Mouse (Mus musculus): ENCODE measurements at regions not wholly inside any gene's neighbourhood (a gene's known extent, or its start where the extent isn't known, plus 50 kb on each side); places are given as distances from the start of the nearest gene placed in this dataset.

DNA sequence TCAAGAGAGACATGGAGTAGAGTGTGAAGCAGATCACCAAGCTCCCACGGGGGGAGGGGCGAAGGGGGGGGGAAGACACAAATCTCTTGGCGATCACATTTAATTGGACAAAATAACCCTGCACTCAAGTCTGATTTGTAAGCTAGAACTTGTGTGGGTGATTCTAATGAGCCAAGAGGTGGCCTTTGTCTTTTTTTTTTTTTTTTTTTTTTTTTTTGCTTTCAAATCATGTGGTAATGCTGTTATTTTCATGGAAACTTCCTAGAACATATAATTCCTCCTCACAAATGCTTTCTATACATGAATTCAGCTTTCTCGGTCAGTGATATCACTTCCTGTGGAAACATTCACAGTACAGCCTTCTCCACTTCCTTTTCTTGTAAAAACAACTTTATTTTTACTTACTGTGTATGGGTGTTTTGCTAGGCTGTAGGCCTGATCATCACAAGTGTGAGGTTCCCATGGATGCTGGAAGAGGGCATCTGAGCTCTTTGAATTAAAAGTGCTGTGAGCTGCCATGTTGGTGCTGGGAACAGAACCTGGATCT lies 152.7 kb downstream of the Tmem161b start:
- H3K27me3 ChIP-seq (ENCODE audit: control insufficient read depth, insufficient read depth, low read length), result no peaks in the 10 kb centered on the region
- no peak overlapping the region for H3K4me2 ChIP-seq (ENCODE audit: low read length)
- no peak overlapping the region for H3K9ac ChIP-seq (ENCODE audit: low read length)
- 69% methylated on average over 4 of the region's 4 CpGs for WGBS
- no peaks in the 10 kb centered on the region for H3K4me1 ChIP-seq (ENCODE audit: control insufficient read depth in 2 of 2, insufficient read depth in 2 of 2, low read length in 2 of 2)
- H3K27ac ChIP-seq (replicated peaks in 1 of 2; ENCODE audit: control insufficient read depth in 1 of 2, insufficient read depth in 1 of 2, low read depth in 2 of 2, low read length in 2 of 2), result no peak overlapping the region
- H3K4me3 ChIP-seq (ENCODE audit: control insufficient read depth in 1 of 2, insufficient read depth in 1 of 2, low read depth in 1 of 2, low read length in 2 of 2), result no peak overlapping the region
- ATAC-seq (ENCODE audit: insufficient number of reproducible peaks, insufficient read depth, low FRiP score, low read depth), result no peak
- no peaks in the 10 kb centered on the region for H3K36me3 ChIP-seq (ENCODE audit: control insufficient read depth, insufficient read depth, low read length)
- 0 out of 2 replicates have a peak, but pooled peaks cover 2% of the 10 kb centered on the region for H3K9me3 ChIP-seq (ENCODE audit: control insufficient read depth, low read length)

DNA sequence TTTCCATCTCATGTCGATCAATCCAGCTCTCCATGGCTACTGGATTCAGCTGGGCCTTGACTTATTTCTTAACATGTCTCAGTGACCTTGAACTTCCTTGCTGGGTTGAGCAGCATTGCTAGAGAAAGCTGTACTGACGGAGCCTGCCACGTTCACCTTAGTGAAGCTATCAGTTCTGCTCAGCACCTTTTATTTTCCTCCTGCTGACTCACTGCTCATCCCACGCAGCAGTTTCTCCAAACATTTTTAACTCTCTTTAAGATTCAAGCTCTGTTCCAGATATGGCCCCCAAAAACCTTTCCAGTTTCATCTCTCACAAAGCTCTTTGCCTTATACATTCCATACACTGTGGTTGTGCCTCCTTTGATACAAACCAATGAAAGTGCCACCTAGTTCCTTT lies 153.8 kb downstream of the Tmem161b start:
- H3K9me3 ChIP-seq (ENCODE audit: control insufficient read depth, low read length), result 0 out of 2 replicates have a peak, but pooled peaks cover 2% of the 10 kb centered on the region
- no peaks in the 10 kb centered on the region for H3K27me3 ChIP-seq (ENCODE audit: control insufficient read depth, insufficient read depth, low read length)
- ATAC-seq (ENCODE audit: insufficient number of reproducible peaks, insufficient read depth, low FRiP score, low read depth), result no peak
- 70% methylated on average over 4 of the region's 4 CpGs for WGBS
- no peak overlapping the region for H3K9ac ChIP-seq (ENCODE audit: low read length)
- no peak overlapping the region for H3K4me3 ChIP-seq (ENCODE audit: control insufficient read depth in 1 of 2, insufficient read depth in 1 of 2, low read depth in 1 of 2, low read length in 2 of 2)
- H3K4me2 ChIP-seq (ENCODE audit: low read length), result no peak overlapping the region
- no peaks in the 10 kb centered on the region for H3K36me3 ChIP-seq (ENCODE audit: control insufficient read depth, insufficient read depth, low read length)
- no peaks in the 10 kb centered on the region for H3K4me1 ChIP-seq (ENCODE audit: control insufficient read depth in 2 of 2, insufficient read depth in 2 of 2, low read length in 2 of 2)
- H3K27ac ChIP-seq (replicated peaks in 1 of 2; ENCODE audit: control insufficient read depth in 1 of 2, insufficient read depth in 1 of 2, low read depth in 2 of 2, low read length in 2 of 2), result no peak overlapping the region

DNA sequence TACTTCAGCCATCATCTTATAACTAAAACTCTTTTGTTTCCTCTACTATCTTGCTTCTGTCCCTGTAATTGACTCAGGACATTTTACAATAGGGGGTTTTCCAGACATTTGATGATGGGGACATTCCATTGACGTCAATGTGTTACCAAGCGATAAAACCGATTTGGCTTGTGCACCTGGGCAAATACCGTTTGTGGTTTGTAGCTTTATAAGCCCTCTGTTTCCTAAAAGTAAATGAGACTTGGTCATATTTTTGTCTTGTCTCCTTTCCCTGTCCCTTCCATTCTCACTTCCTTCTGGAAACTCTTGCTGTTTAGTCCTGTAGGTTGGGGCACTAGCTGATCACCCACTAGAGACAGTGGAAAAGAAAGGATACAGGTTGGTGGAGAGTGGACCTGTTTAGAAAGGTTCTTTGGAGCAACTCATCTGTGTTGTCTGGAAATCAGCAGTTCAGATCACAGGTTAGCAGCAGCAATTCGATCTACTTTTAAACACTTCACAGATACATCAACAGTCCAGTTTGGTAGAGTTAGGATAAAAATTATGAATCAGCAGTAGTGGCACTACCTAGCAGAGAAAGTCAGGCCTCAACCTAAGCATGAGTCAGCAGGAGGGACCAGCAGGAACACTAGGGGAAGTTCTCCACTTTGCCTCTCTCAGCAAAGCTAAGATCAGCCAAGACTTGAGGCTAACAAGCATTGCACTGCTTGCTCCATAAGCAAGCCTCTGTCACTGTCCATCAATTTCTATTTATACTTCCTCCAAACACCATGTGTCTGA lies 156.6 kb downstream of the Tmem161b start:
- Histone ChIP-seq H3K9ac (ENCODE audit: low read length) (no peak overlapping the region), H3K27ac (replicated peaks in 1 of 2; ENCODE audit: control insufficient read depth in 1 of 2, insufficient read depth in 1 of 2, low read depth in 2 of 2, low read length in 2 of 2) (no peak overlapping the region), H3K4me3 (ENCODE audit: control insufficient read depth in 1 of 2, insufficient read depth in 1 of 2, low read depth in 1 of 2, low read length in 2 of 2) (no peak overlapping the region), H3K27me3 (ENCODE audit: control insufficient read depth, insufficient read depth, low read length) (no peaks in the 10 kb centered on the region), H3K4me2 (ENCODE audit: low read length) (no peak overlapping the region), H3K4me1 (ENCODE audit: control insufficient read depth in 2 of 2, insufficient read depth in 2 of 2, low read length in 2 of 2) (no peaks in the 10 kb centered on the region), H3K9me3 (ENCODE audit: control insufficient read depth, low read length) (0 out of 2 replicates have a peak, but pooled peaks cover 2% of the 10 kb centered on the region), H3K36me3 (ENCODE audit: control insufficient read depth, insufficient read depth, low read length) (no peaks in the 10 kb centered on the region)
- 79% methylated on average over 5 of the region's 5 CpGs for WGBS
- ATAC-seq (ENCODE audit: insufficient number of reproducible peaks, insufficient read depth, low FRiP score, low read depth), result no peak

DNA sequence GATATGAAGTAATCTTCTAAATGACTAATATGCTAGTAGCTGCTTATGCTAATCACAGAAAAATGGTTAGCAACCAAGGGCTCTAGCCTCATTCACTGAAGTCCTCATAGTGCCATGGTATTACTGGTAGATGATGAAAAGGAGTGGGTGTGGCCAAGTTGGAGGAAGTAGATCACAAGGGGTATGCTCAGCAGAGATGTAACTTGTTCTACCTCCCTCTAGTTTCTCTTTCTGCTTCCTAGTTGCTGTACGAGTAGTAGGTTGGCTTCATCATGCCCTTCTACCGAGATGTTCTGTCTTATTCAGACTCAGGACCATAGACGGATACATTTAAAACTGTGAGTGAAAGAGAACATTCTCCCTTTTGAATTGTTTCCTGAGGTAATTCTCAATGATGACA lies 169.5 kb downstream of the Tmem161b start:
- H3K4me3 ChIP-seq (ENCODE audit: control insufficient read depth in 1 of 2, insufficient read depth in 1 of 2, low read depth in 1 of 2, low read length in 2 of 2), result no peak overlapping the region
- H3K9ac ChIP-seq (ENCODE audit: low read length), result no peak overlapping the region
- H3K4me1 ChIP-seq (ENCODE audit: control insufficient read depth in 2 of 2, insufficient read depth in 2 of 2, low read length in 2 of 2), result no peaks in the 10 kb centered on the region
- no peak overlapping the region for H3K4me2 ChIP-seq (ENCODE audit: low read length)
- no peak for ATAC-seq (ENCODE audit: insufficient number of reproducible peaks, insufficient read depth, low FRiP score, low read depth)
- H3K27me3 ChIP-seq (ENCODE audit: control insufficient read depth, insufficient read depth, low read length), result no peaks in the 10 kb centered on the region
- H3K9me3 ChIP-seq (ENCODE audit: control insufficient read depth, low read length), result no peaks in the 10 kb centered on the region
- H3K36me3 ChIP-seq (ENCODE audit: control insufficient read depth, insufficient read depth, low read length), result no peaks in the 10 kb centered on the region
- WGBS, result 85% methylated on average over 3 of the region's 3 CpGs
- no peak overlapping the region for H3K27ac ChIP-seq (replicated peaks in 1 of 2; ENCODE audit: control insufficient read depth in 1 of 2, insufficient read depth in 1 of 2, low read depth in 2 of 2, low read length in 2 of 2)

- Histone ChIP-seq H3K4me3 (ENCODE audit: control insufficient read depth in 1 of 2, insufficient read depth in 1 of 2, low read depth in 1 of 2, low read length in 2 of 2) (no peak overlapping the region), H3K4me1 (ENCODE audit: control insufficient read depth in 2 of 2, insufficient read depth in 2 of 2, low read length in 2 of 2) (no peaks in the 10 kb centered on the region), H3K27me3 (ENCODE audit: control insufficient read depth, insufficient read depth, low read length) (no peaks in the 10 kb centered on the region), H3K9me3 (ENCODE audit: control insufficient read depth, low read length) (no peaks in the 10 kb centered on the region), H3K36me3 (ENCODE audit: control insufficient read depth, insufficient read depth, low read length) (no peaks in the 10 kb centered on the region), H3K4me2 (ENCODE audit: low read length) (no peak overlapping the region), H3K27ac (replicated peaks in 1 of 2; ENCODE audit: control insufficient read depth in 1 of 2, insufficient read depth in 1 of 2, low read depth in 2 of 2, low read length in 2 of 2) (no peak overlapping the region), H3K9ac (ENCODE audit: low read length) (no peak overlapping the region)
- ATAC-seq (ENCODE audit: insufficient number of reproducible peaks, insufficient read depth, low FRiP score, low read depth), result no peak
- WGBS, result 65% methylated on average over 7 of the region's 7 CpGs
These were observed 176.6 kb downstream of the Tmem161b start for GRCm38 (mm10) chr13:84398476-84399344.

GRCm38 (mm10) chr13:84399345-84400170 lies 177.5 kb downstream of the Tmem161b start:
- ATAC-seq (ENCODE audit: insufficient number of reproducible peaks, insufficient read depth, low FRiP score, low read depth), result no peak
- Histone ChIP-seq H3K4me3 (ENCODE audit: control insufficient read depth in 1 of 2, insufficient read depth in 1 of 2, low read depth in 1 of 2, low read length in 2 of 2) (no peak overlapping the region), H3K9ac (ENCODE audit: low read length) (no peak overlapping the region), H3K36me3 (ENCODE audit: control insufficient read depth, insufficient read depth, low read length) (no peaks in the 10 kb centered on the region), H3K27me3 (ENCODE audit: control insufficient read depth, insufficient read depth, low read length) (no peaks in the 10 kb centered on the region), H3K4me1 (ENCODE audit: control insufficient read depth in 2 of 2, insufficient read depth in 2 of 2, low read length in 2 of 2) (no peaks in the 10 kb centered on the region), H3K27ac (replicated peaks in 1 of 2; ENCODE audit: control insufficient read depth in 1 of 2, insufficient read depth in 1 of 2, low read depth in 2 of 2, low read length in 2 of 2) (no peak overlapping the region), H3K9me3 (ENCODE audit: control insufficient read depth, low read length) (no peaks in the 10 kb centered on the region), H3K4me2 (ENCODE audit: low read length) (no peak overlapping the region)
- WGBS, result 42% methylated on average over 3 of the region's 3 CpGs

- H3K36me3 ChIP-seq (ENCODE audit: control insufficient read depth, insufficient read depth, low read length), result no peaks in the 10 kb centered on the region
- H3K9ac ChIP-seq (ENCODE audit: low read length), result no peak overlapping the region
- no peak overlapping the region for H3K27ac ChIP-seq (replicated peaks in 1 of 2; ENCODE audit: control insufficient read depth in 1 of 2, insufficient read depth in 1 of 2, low read depth in 2 of 2, low read length in 2 of 2)
- H3K4me3 ChIP-seq (ENCODE audit: control insufficient read depth in 1 of 2, insufficient read depth in 1 of 2, low read depth in 1 of 2, low read length in 2 of 2), result no peak overlapping the region
- H3K9me3 ChIP-seq (ENCODE audit: control insufficient read depth, low read length), result no peaks in the 10 kb centered on the region
- no peak overlapping the region for H3K4me2 ChIP-seq (ENCODE audit: low read length)
- no peaks in the 10 kb centered on the region for H3K27me3 ChIP-seq (ENCODE audit: control insufficient read depth, insufficient read depth, low read length)
- no peaks in the 10 kb centered on the region for H3K4me1 ChIP-seq (ENCODE audit: control insufficient read depth in 2 of 2, insufficient read depth in 2 of 2, low read length in 2 of 2)
- ATAC-seq (ENCODE audit: insufficient number of reproducible peaks, insufficient read depth, low FRiP score, low read depth), result no peak
These were observed 178.9 kb downstream of the Tmem161b start for GRCm38 (mm10) chr13:84401006-84401405.

Data from heart, embryonic 14.5 days (tissue).